21 mouse cellular contexts compared by ENCODE assay signal in the genomic region with DNA sequence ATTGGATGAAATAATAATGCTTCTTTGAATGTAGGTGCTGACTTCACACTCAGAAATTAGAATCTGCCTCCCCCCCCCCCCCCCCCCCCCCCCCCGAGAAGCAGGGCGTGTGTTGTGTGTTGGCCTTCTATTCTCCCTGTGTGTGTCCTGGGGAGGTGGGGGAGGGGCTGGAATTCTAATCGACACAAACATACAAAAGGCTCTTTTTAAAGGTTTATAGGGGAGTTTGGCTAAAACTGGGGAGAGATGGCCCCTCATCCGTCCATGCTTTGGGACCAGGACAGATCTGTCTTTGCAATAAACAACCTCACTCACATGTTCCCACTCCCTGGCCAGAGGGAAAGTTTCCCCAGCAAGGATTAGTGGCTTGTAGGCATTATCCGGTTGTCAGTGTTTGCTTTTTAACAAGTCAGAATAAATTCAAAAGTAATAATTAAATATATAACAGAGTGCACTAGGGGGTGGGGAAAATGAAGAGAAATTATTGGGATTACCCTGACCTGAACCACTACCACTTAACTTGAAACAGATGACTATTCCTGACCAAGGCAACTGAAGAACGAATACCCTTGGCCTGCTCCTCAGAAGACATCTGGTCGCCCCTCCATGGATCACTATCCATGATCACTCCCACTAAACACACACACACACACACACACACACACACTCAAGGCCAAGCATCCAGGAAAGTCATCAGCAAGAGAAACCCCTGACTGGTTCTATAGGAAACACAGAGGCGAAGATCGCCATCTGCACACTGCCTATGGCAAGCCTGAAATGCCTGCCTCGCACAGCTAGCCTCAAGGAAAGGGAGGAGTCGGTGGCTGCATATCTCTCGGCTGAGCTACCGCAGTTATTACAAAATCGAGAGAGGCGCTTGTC.
DNase-seq lines count a peak whose midpoint lies in the region; ATAC-seq and TF ChIP-seq lines count a peak whose summit lies in the region.
"Had no signal": no experiment of that assay in that cellular context is flagged by ENCODE, and none has a peak within 500 bp of the region (broad histone marks: within the 10 kb centered on the region; RNA-seq: fewer than 3 reads in every experiment).

No protein-coding gene starts in this region.

- H3K9me3 ChIP-seq in midbrain, embryonic 11.5 days (ENCODE audit: control insufficient read depth, low read length) = no peaks in the 10 kb centered on the region
- no peaks in the 10 kb centered on the region for H3K9me3 ChIP-seq in midbrain, postnatal 0 days (ENCODE audit: low read length)
- no peaks in the 10 kb centered on the region for H3K9me3 ChIP-seq in forebrain, embryonic 10.5 days
- no peaks in the 10 kb centered on the region for H3K9me3 ChIP-seq in limb, embryonic 10.5 days (replicated peaks)
- no peaks in the 10 kb centered on the region for H3K9me3 ChIP-seq in neural tube, embryonic 12.5 days
- H3K9me3 ChIP-seq: embryonic facial prominence, embryonic 12.5 days; hindbrain, embryonic 15.5 days; limb, embryonic 15.5 days had no signal

- 33% methylated on average over 14 of the region's 15 CpGs for WGBS in midbrain, embryonic 11.5 days
- WGBS in midbrain, postnatal 0 days = 32% methylated on average over 13 of the region's 15 CpGs
- 25% methylated on average over 13 of the region's 15 CpGs for WGBS in forebrain, embryonic 10.5 days
- WGBS in limb, embryonic 10.5 days = 52% methylated on average over 13 of the region's 15 CpGs
- WGBS in neural tube, embryonic 12.5 days = 41% methylated on average over 14 of the region's 15 CpGs

- no peaks in the 10 kb centered on the region for H3K27me3 ChIP-seq in midbrain, embryonic 11.5 days (ENCODE audit: control insufficient read depth, insufficient read depth, low read length)
- no peaks in the 10 kb centered on the region for H3K27me3 ChIP-seq in midbrain, postnatal 0 days (ENCODE audit: insufficient read depth, low read length)
- H3K27me3 ChIP-seq in forebrain, embryonic 10.5 days (ENCODE audit: poor library complexity, severe bottlenecking) = peaks cover 26% of the 10 kb centered on the region
- no peaks in the 10 kb centered on the region for H3K27me3 ChIP-seq in limb, embryonic 10.5 days (ENCODE audit: low read depth, poor library complexity, severe bottlenecking)
- H3K27me3 ChIP-seq in neural tube, embryonic 12.5 days (replicated peaks) = no peaks in the 10 kb centered on the region
- H3K27me3 ChIP-seq: embryonic facial prominence, embryonic 12.5 days; hindbrain, embryonic 15.5 days; limb, embryonic 15.5 days; Patski had no signal

- H3K36me3 ChIP-seq in midbrain, embryonic 11.5 days (ENCODE audit: control insufficient read depth, insufficient read depth, low read length) = no peaks in the 10 kb centered on the region
- no peaks in the 10 kb centered on the region for H3K36me3 ChIP-seq in midbrain, postnatal 0 days (ENCODE audit: insufficient read depth, low read length)
- no peaks in the 10 kb centered on the region for H3K36me3 ChIP-seq in forebrain, embryonic 10.5 days (replicated peaks)
- no peaks in the 10 kb centered on the region for H3K36me3 ChIP-seq in limb, embryonic 10.5 days
- no peaks in the 10 kb centered on the region for H3K36me3 ChIP-seq in neural tube, embryonic 12.5 days
- H3K36me3 ChIP-seq: embryonic facial prominence, embryonic 12.5 days; hindbrain, embryonic 15.5 days; limb, embryonic 15.5 days had no signal

- intact Hi-C loops in gastrocnemius, adult 2 months (cut with DNase I) = no loop called here

- DNase-seq in midbrain, embryonic 11.5 days (ENCODE audit: low spot score, missing footprints) = peak; percentile 90
- no peak for DNase-seq in midbrain, postnatal 0 days (ENCODE audit: low spot score)
- DNase-seq in forebrain, embryonic 10.5 days (ENCODE audit: extremely low spot score, low spot score) = peak; percentile 51
- no peak for DNase-seq in limb, embryonic 10.5 days (ENCODE audit: low spot score)
- DNase-seq in gastrocnemius, adult 2 months = no peak
- no peak for DNase-seq in cerebellum, adult 8-10 months
- no peak for DNase-seq in urinary bladder, postnatal 14 days (ENCODE audit: low spot score)
- DNase-seq: adrenal gland, postnatal 14 days; cerebellum, adult 9-10 months; heart, adult 2 months; liver, postnatal 0 days; lung, postnatal 14 days; thymus, postnatal 25 days had no signal

- no peak overlapping the region for H3K4me2 ChIP-seq in midbrain, embryonic 11.5 days
- H3K4me2 ChIP-seq in midbrain, postnatal 0 days (ENCODE audit: low read depth, low read length, poor library complexity, severe bottlenecking) = no peak overlapping the region
- H3K4me2 ChIP-seq in neural tube, embryonic 12.5 days (replicated peaks) = no peak overlapping the region
- H3K4me2 ChIP-seq: embryonic facial prominence, embryonic 12.5 days; hindbrain, embryonic 15.5 days; limb, embryonic 15.5 days had no signal

- H3K4me1 ChIP-seq in midbrain, embryonic 11.5 days (ENCODE audit: control insufficient read depth, insufficient read depth, low read length) = peaks cover 18% of the 10 kb centered on the region
- H3K4me1 ChIP-seq in midbrain, postnatal 0 days (ENCODE audit: insufficient read depth, low read length) = no peaks in the 10 kb centered on the region; the same call in 1 of the 2 replicates
- peaks cover 61% of the 10 kb centered on the region for H3K4me1 ChIP-seq in forebrain, embryonic 10.5 days
- peaks cover 48% of the 10 kb centered on the region for H3K4me1 ChIP-seq in limb, embryonic 10.5 days
- peaks cover 17% of the 10 kb centered on the region for H3K4me1 ChIP-seq in neural tube, embryonic 12.5 days

- H3K9ac ChIP-seq in midbrain, embryonic 11.5 days (ENCODE audit: low read length) = peak overlapping the region; percentile 28; the same call in 1 of the 2 replicates
- H3K9ac ChIP-seq in midbrain, postnatal 0 days (replicated peaks; ENCODE audit: low read length, poor library complexity, severe bottlenecking) = no peak overlapping the region
- no peak overlapping the region for H3K9ac ChIP-seq in neural tube, embryonic 12.5 days
- H3K9ac ChIP-seq: embryonic facial prominence, embryonic 12.5 days; hindbrain, embryonic 15.5 days; limb, embryonic 15.5 days; liver, postnatal 0 days had no signal

- ATAC-seq in midbrain, embryonic 11.5 days (ENCODE audit: low FRiP score) = peak; percentile 53
- ATAC-seq in midbrain, postnatal 0 days (ENCODE audit: low FRiP score) = no peak
- 0 out of 2 replicates have a peak, but pooled peaks have one; percentile 29 for ATAC-seq in neural tube, embryonic 12.5 days (ENCODE audit: low FRiP score, low read depth)
- ATAC-seq: activated CD4-positive, CD25-positive, alpha-beta regulatory T cell, adult 4 months; intestine, postnatal 0 days; liver, postnatal 0 days; Patski had no signal

- TF ChIP-seq CTCF in midbrain, postnatal 0 days (IDR thresholded peaks at IDR 0.05) = no peak
- no peak for TF ChIP-seq CTCF in gastrocnemius, adult 2 months (IDR thresholded peaks at IDR 0.05)

- peak overlapping the region; percentile 55; the same call in 1 of the 2 replicates for H3K27ac ChIP-seq in midbrain, embryonic 11.5 days (ENCODE audit: low read depth, low read length)
- H3K27ac ChIP-seq in midbrain, postnatal 0 days (ENCODE audit: low read depth, low read length) = no peak overlapping the region
- peak overlapping the region; percentile 78 for H3K27ac ChIP-seq in forebrain, embryonic 10.5 days
- peak overlapping the region; percentile 66 for H3K27ac ChIP-seq in limb, embryonic 10.5 days
- H3K27ac ChIP-seq in neural tube, embryonic 12.5 days = no peak overlapping the region
- no peak overlapping the region for H3K27ac ChIP-seq in gastrocnemius, adult 2 months
- H3K27ac ChIP-seq: embryonic facial prominence, embryonic 12.5 days; heart, adult 2 months; hindbrain, embryonic 15.5 days; kidney, postnatal 0 days; limb, embryonic 15.5 days had no signal

- H3K4me3 ChIP-seq in midbrain, embryonic 11.5 days (ENCODE audit: low read depth, low read length) = no peak overlapping the region
- no peak overlapping the region for H3K4me3 ChIP-seq in midbrain, postnatal 0 days (ENCODE audit: low read depth, low read length)
- H3K4me3 ChIP-seq in forebrain, embryonic 10.5 days = peak overlapping the region; percentile 14
- H3K4me3 ChIP-seq in limb, embryonic 10.5 days = no peak overlapping the region
- H3K4me3 ChIP-seq in neural tube, embryonic 12.5 days = no peak overlapping the region
- no peak overlapping the region for H3K4me3 ChIP-seq in gastrocnemius, adult 2 months
- H3K4me3 ChIP-seq: embryonic facial prominence, embryonic 12.5 days; heart, adult 2 months; hindbrain, embryonic 15.5 days; limb, embryonic 15.5 days had no signal

Comparison
In these comparisons a context has a peak if more than half of its experiments do, and no peak if none do; other contexts are left out.
1. DNase-seq: peak in midbrain, embryonic 11.5 days (single experiment) and forebrain, embryonic 10.5 days (single experiment); none in midbrain, postnatal 0 days (single experiment), limb, embryonic 10.5 days (single experiment), gastrocnemius, adult 2 months (single experiment), cerebellum, adult 8-10 months (single experiment) and urinary bladder, postnatal 14 days (single experiment).
2. H3K27ac ChIP-seq: peak in midbrain, embryonic 11.5 days (single experiment), forebrain, embryonic 10.5 days (single experiment) and limb, embryonic 10.5 days (single experiment); none in midbrain, postnatal 0 days (single experiment), neural tube, embryonic 12.5 days (single experiment) and gastrocnemius, adult 2 months (single experiment).